Mouse (Mus musculus) lung, embryonic 16.5 days (tissue): ENCODE results near the gene BC024063. TPM values are rescaled to one million over a fixed set of nuclear protein-coding genes. Genes with fewer than 3 reads are reported as not detected.

Source experiments
- ATAC-seq: fragments of 200-750 bp; cut with Nextera tagmentation; 2 replicates; pipeline ENCODE4 v1.8.0; 2017; ENCODE audit warnings: low read depth, mild to moderate bottlenecking, moderate library complexity
- H3K27ac ChIP-seq: fragments of 300-500 bp; sonication (generic); 2 replicates; pipeline ENCODE4 v1.5.1; 2014; ENCODE audit warnings: mild to moderate bottlenecking, control low read depth, low read length
- H3K27me3 ChIP-seq: fragments of 300-500 bp; sonication (generic); 2 replicates; pipeline ENCODE4 v1.6.1; 2014; ENCODE audit warnings: low read depth, low read length, mixed read lengths; ENCODE audit not compliant: control insufficient read depth, insufficient read depth
- H3K36me3 ChIP-seq: fragments of 300-500 bp; sonication (generic); 2 replicates; pipeline ENCODE4 v1.6.1; 2014; ENCODE audit warnings: low read length; ENCODE audit not compliant: control insufficient read depth, insufficient read depth
- H3K4me1 ChIP-seq: fragments of 300-500 bp; sonication (generic); replicated peaks from 2 replicates; pipeline ENCODE4 v1.6.1; 2014; ENCODE audit warnings: low read length, mixed read lengths; ENCODE audit not compliant: control insufficient read depth, insufficient read depth
- H3K4me2 ChIP-seq: fragments of 300-500 bp; sonication (generic); 2 replicates; pipeline ENCODE4 v1.6.1; 2014; ENCODE audit warnings: low read depth, low read length, control low read depth
- H3K4me3 ChIP-seq: fragments of 300-500 bp; sonication (generic); 2 replicates; pipeline ENCODE4 v1.5.1; 2014; ENCODE audit warnings: mild to moderate bottlenecking, low read length, control low read depth
- H3K9ac ChIP-seq: fragments of 300-500 bp; sonication (generic); 2 replicates; pipeline ENCODE4 v1.6.1; 2014; ENCODE audit warnings: low read length, control low read depth
- H3K9me3 ChIP-seq: fragments of 300-500 bp; sonication (generic); 2 replicates; pipeline ENCODE4 v1.6.1; 2016; ENCODE audit warnings: low read length; ENCODE audit not compliant: control insufficient read depth
- WGBS: fragments of 180-500 bp; shearing (Covaris S2); extraction: QIAGEN DNeasy Blood & Tissue Kit; methylation state at CpG from one replicate; pipeline ENCODE4 v1.1.7; 2014; 5-methylcytosine and 5-hydroxymethylcytosine counted together
- polyA plus RNA-seq: library from polyadenylated mRNA; unstranded; fragments of >200 nt; fragmentation: Nextera tagmentation; extraction: Ambion mirVana; gene quantifications from 2 replicates; pipeline ENCODE4 v1.2.1, GENCODE M21; 2015

BC024063 gene
- polyA plus RNA-seq, 1 experiment from 2014 or later, result 5.2 TPM

DNA sequence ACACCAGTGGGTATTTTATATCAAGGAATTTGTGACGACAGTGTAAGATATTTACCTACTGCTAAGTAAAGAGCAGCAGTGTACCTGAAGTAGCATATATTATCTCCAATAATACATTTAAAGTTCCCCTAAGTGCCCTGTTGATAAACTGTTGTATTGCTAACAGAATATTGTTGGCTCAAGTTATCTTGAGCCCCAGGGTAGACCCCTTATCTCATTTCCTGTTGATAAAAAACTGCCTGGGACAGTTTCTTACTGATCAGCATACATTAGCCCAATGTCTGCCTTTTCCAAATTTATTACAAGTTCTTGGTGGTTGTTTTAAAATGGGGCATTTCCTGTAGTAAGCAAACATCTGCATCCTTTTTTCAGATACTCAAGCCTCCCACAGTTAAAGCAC, 62.1 kb downstream of the BC024063 start:
- no peak for ATAC-seq
- WGBS, result 88% methylated on average over 1 of the region's 1 CpGs
- H3K27me3 ChIP-seq, result no peaks in the 10 kb centered on the region
- no peak overlapping the region for H3K4me3 ChIP-seq
- no peaks in the 10 kb centered on the region for H3K4me1 ChIP-seq
- no peak overlapping the region for H3K9ac ChIP-seq
- no peak overlapping the region for H3K27ac ChIP-seq
- H3K36me3 ChIP-seq, result peaks cover 42% of the 10 kb centered on the region
- peaks cover 32% of the 10 kb centered on the region for H3K9me3 ChIP-seq
- H3K4me2 ChIP-seq, result no peak overlapping the region

DNA sequence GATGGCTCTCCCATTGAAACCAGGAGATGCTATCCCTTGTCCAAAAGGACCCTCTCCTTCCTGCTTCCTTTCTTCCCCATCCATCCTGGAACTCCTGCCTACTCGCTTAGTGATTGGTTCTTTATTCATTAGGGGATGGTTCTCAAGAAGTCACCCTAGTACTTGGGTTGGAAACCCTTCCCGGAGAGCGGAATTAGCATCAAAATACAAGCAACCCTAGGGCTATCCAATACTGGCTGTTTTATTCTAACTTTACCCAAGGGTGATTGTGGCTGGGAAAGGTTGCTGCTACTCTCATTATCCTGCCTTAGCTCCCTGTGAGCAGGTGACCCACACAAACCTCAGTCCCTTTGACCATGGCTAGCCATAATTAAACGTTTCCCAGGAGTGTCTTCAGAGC, 64.4 kb downstream of the BC024063 start:
- H3K9ac ChIP-seq, result no peak overlapping the region
- no peaks in the 10 kb centered on the region for H3K27me3 ChIP-seq
- WGBS, result 82% methylated on average over 4 of the region's 4 CpGs
- H3K4me3 ChIP-seq, result no peak overlapping the region
- H3K4me1 ChIP-seq, result no peaks in the 10 kb centered on the region
- H3K27ac ChIP-seq, result no peak overlapping the region
- H3K36me3 ChIP-seq, result peaks cover 55% of the 10 kb centered on the region
- H3K9me3 ChIP-seq, result peaks cover 46% of the 10 kb centered on the region
- ATAC-seq, result no peak
- no peak overlapping the region for H3K4me2 ChIP-seq

Other genes starting within 250 kb of the BC024063 start
- 9.0 and 10.9 TPM in 2 replicates for gene Gm32687, start 219.4 kb upstream of the BC024063 start, polyA plus RNA-seq
- gene Zfp781, start 152.9 kb upstream of the BC024063 start, polyA plus RNA-seq, result 3.0 and 4.7 TPM in 2 replicates
- gene Zfp873, start 35.2 kb upstream of the BC024063 start, polyA plus RNA-seq, result 12.9 and 15.6 TPM in 2 replicates
- gene AU041133, start 44.7 kb downstream of the BC024063 start, polyA plus RNA-seq, result 6.1 and 6.7 TPM in 2 replicates
- 15.3 and 16.4 TPM in 2 replicates for gene Zfp938, start 157.9 kb downstream of the BC024063 start, polyA plus RNA-seq
- not detected in 2 replicates for gene 4932415D10Rik, start 233.2 kb downstream of the BC024063 start, polyA plus RNA-seq